Comparison of ENCODE assay signal across 13 mouse cellular contexts in genomic region chr17:56587773-56588172, GRCm38 (mm10). TPM values are rescaled to one million over a fixed set of nuclear protein-coding genes. Genes with fewer than 3 reads are reported as not detected.
DNase-seq lines count a peak whose midpoint lies in the region; ATAC-seq lines count a peak whose summit lies in the region.
"Had no signal": no experiment of that assay in that cellular context is flagged by ENCODE, and none has a peak within 500 bp of the region (broad histone marks: within the 10 kb centered on the region; RNA-seq: fewer than 3 reads in every experiment).

No protein-coding gene starts in this region.

- no peaks in the 10 kb centered on the region for H3K27me3 ChIP-seq in forebrain, embryonic 13.5 days
- H3K27me3 ChIP-seq in forebrain, embryonic 10.5 days (ENCODE audit: poor library complexity, severe bottlenecking) = no peaks in the 10 kb centered on the region
- H3K27me3 ChIP-seq in hindbrain, embryonic 12.5 days = no peaks in the 10 kb centered on the region
- no peaks in the 10 kb centered on the region for H3K27me3 ChIP-seq in hindbrain, embryonic 10.5 days (ENCODE audit: insufficient read depth, poor library complexity, severe bottlenecking)
- H3K27me3 ChIP-seq in midbrain, embryonic 14.5 days (ENCODE audit: control insufficient read depth, insufficient read depth, low read length) = no peaks in the 10 kb centered on the region
- H3K27me3 ChIP-seq in midbrain, embryonic 16.5 days (ENCODE audit: control insufficient read depth, insufficient read depth, low read depth, low read length) = no peaks in the 10 kb centered on the region
- no peaks in the 10 kb centered on the region for H3K27me3 ChIP-seq in neural tube, embryonic 15.5 days (replicated peaks)
- H3K27me3 ChIP-seq: lung, embryonic 15.5 days had no signal

- ATAC-seq in forebrain, embryonic 13.5 days = no peak
- no peak for ATAC-seq in hindbrain, embryonic 12.5 days (ENCODE audit: low FRiP score)
- no peak for ATAC-seq in midbrain, embryonic 14.5 days (ENCODE audit: low FRiP score, low TSS enrichment)
- ATAC-seq in midbrain, embryonic 16.5 days = no peak
- ATAC-seq in neural tube, embryonic 15.5 days (ENCODE audit: low FRiP score) = no peak

- peak overlapping the region; percentile 92 for H3K4me2 ChIP-seq in forebrain, embryonic 13.5 days
- H3K4me2 ChIP-seq in hindbrain, embryonic 12.5 days (replicated peaks) = 0 out of 2 replicates have a peak overlapping the region, but pooled peaks have one; percentile 8
- 0 out of 2 replicates have a peak overlapping the region, but pooled peaks have one; percentile 5 for H3K4me2 ChIP-seq in midbrain, embryonic 14.5 days (ENCODE audit: low read length)
- H3K4me2 ChIP-seq in midbrain, embryonic 16.5 days (ENCODE audit: low read length) = no peak overlapping the region
- peak overlapping the region; percentile 88; the same call in 1 of the 2 replicates for H3K4me2 ChIP-seq in neural tube, embryonic 15.5 days
- H3K4me2 ChIP-seq: lung, embryonic 15.5 days had no signal

- DNase-seq in forebrain, embryonic 10.5 days (ENCODE audit: extremely low spot score, low spot score) = no peak
- no peak for DNase-seq in hindbrain, embryonic 10.5 days (ENCODE audit: low spot score)
- DNase-seq in midbrain, embryonic 14.5 days = no peak
- no peak for DNase-seq in testis, postnatal 10 days (ENCODE audit: low spot score)
- DNase-seq: adrenal gland, postnatal 10 days; cerebellum, postnatal 10 days; kidney, adult 18-20 months; right cerebral cortex, postnatal 25 days had no signal

- 0 out of 2 replicates have a peak overlapping the region, but pooled peaks have one; percentile 15 for H3K27ac ChIP-seq in forebrain, embryonic 13.5 days
- no peak overlapping the region for H3K27ac ChIP-seq in forebrain, embryonic 10.5 days
- H3K27ac ChIP-seq in hindbrain, embryonic 12.5 days = no peak overlapping the region
- no peak overlapping the region for H3K27ac ChIP-seq in hindbrain, embryonic 10.5 days
- H3K27ac ChIP-seq in midbrain, embryonic 14.5 days (replicated peaks; ENCODE audit: low read depth, low read length) = no peak overlapping the region
- no peak overlapping the region for H3K27ac ChIP-seq in midbrain, embryonic 16.5 days (ENCODE audit: low read length)
- no peak overlapping the region for H3K27ac ChIP-seq in neural tube, embryonic 15.5 days (replicated peaks)
- H3K27ac ChIP-seq: lung, embryonic 15.5 days had no signal

- 75% methylated on average over 1 of the region's 1 CpGs for WGBS in forebrain, embryonic 13.5 days
- 92% methylated on average over 1 of the region's 1 CpGs for WGBS in forebrain, embryonic 10.5 days
- 67% methylated on average over 1 of the region's 1 CpGs for WGBS in hindbrain, embryonic 12.5 days
- 88% methylated on average over 1 of the region's 1 CpGs for WGBS in hindbrain, embryonic 10.5 days
- WGBS in midbrain, embryonic 14.5 days = 68% methylated on average over 1 of the region's 1 CpGs
- 71% methylated on average over 1 of the region's 1 CpGs for WGBS in midbrain, embryonic 16.5 days
- WGBS in neural tube, embryonic 15.5 days = 68% methylated on average over 1 of the region's 1 CpGs

- H3K36me3 ChIP-seq in forebrain, embryonic 13.5 days (ENCODE audit: poor library complexity, severe bottlenecking) = peaks cover 69% of the 10 kb centered on the region
- H3K36me3 ChIP-seq in forebrain, embryonic 10.5 days (replicated peaks) = peaks cover 74% of the 10 kb centered on the region
- H3K36me3 ChIP-seq in hindbrain, embryonic 12.5 days = peaks cover 60% of the 10 kb centered on the region
- H3K36me3 ChIP-seq in hindbrain, embryonic 10.5 days = peaks cover 73% of the 10 kb centered on the region
- peaks cover 64% of the 10 kb centered on the region for H3K36me3 ChIP-seq in midbrain, embryonic 14.5 days (ENCODE audit: control insufficient read depth, insufficient read depth, low read length)
- peaks cover 15% of the 10 kb centered on the region for H3K36me3 ChIP-seq in midbrain, embryonic 16.5 days (ENCODE audit: control insufficient read depth, insufficient read depth, low read length)
- peaks cover 56% of the 10 kb centered on the region for H3K36me3 ChIP-seq in neural tube, embryonic 15.5 days

- H3K4me1 ChIP-seq in forebrain, embryonic 13.5 days = peaks cover 53% of the 10 kb centered on the region
- peaks cover 38% of the 10 kb centered on the region for H3K4me1 ChIP-seq in forebrain, embryonic 10.5 days
- peaks cover 44% of the 10 kb centered on the region for H3K4me1 ChIP-seq in hindbrain, embryonic 12.5 days
- H3K4me1 ChIP-seq in hindbrain, embryonic 10.5 days (replicated peaks) = peaks cover 37% of the 10 kb centered on the region
- peaks cover 27% of the 10 kb centered on the region for H3K4me1 ChIP-seq in midbrain, embryonic 14.5 days (ENCODE audit: control insufficient read depth, insufficient read depth, low read length)
- H3K4me1 ChIP-seq in midbrain, embryonic 16.5 days (ENCODE audit: control insufficient read depth, insufficient read depth, low read length) = peaks cover 31% of the 10 kb centered on the region
- H3K4me1 ChIP-seq in neural tube, embryonic 15.5 days = peaks cover 59% of the 10 kb centered on the region

- H3K9ac ChIP-seq in forebrain, embryonic 13.5 days = 0 out of 2 replicates have a peak overlapping the region, but pooled peaks have one; percentile 49
- H3K9ac ChIP-seq in hindbrain, embryonic 12.5 days = peak overlapping the region; percentile 36; the same call in 1 of the 2 replicates
- no peak overlapping the region for H3K9ac ChIP-seq in midbrain, embryonic 14.5 days (replicated peaks; ENCODE audit: low read length)
- no peak overlapping the region for H3K9ac ChIP-seq in midbrain, embryonic 16.5 days (ENCODE audit: low read depth, low read length)
- no peak overlapping the region for H3K9ac ChIP-seq in neural tube, embryonic 15.5 days (replicated peaks)
- H3K9ac ChIP-seq: lung, embryonic 15.5 days had no signal

- no peaks in the 10 kb centered on the region for H3K9me3 ChIP-seq in forebrain, embryonic 13.5 days (replicated peaks)
- no peaks in the 10 kb centered on the region for H3K9me3 ChIP-seq in forebrain, embryonic 10.5 days
- H3K9me3 ChIP-seq in hindbrain, embryonic 12.5 days (replicated peaks) = no peaks in the 10 kb centered on the region
- H3K9me3 ChIP-seq in hindbrain, embryonic 10.5 days = no peaks in the 10 kb centered on the region
- H3K9me3 ChIP-seq in midbrain, embryonic 14.5 days (ENCODE audit: control insufficient read depth, low read length) = no peaks in the 10 kb centered on the region
- H3K9me3 ChIP-seq in midbrain, embryonic 16.5 days (replicated peaks; ENCODE audit: control insufficient read depth, low read length, poor library complexity, severe bottlenecking) = no peaks in the 10 kb centered on the region
- H3K9me3 ChIP-seq in neural tube, embryonic 15.5 days (replicated peaks) = no peaks in the 10 kb centered on the region
- H3K9me3 ChIP-seq: lung, embryonic 15.5 days had no signal

- H3K4me3 ChIP-seq in forebrain, embryonic 13.5 days = no peak overlapping the region
- H3K4me3 ChIP-seq in forebrain, embryonic 10.5 days = no peak overlapping the region
- no peak overlapping the region for H3K4me3 ChIP-seq in hindbrain, embryonic 12.5 days
- no peak overlapping the region for H3K4me3 ChIP-seq in hindbrain, embryonic 10.5 days
- H3K4me3 ChIP-seq in midbrain, embryonic 14.5 days (replicated peaks; ENCODE audit: low read depth, low read length) = no peak overlapping the region
- no peak overlapping the region for H3K4me3 ChIP-seq in midbrain, embryonic 16.5 days (ENCODE audit: low read depth, low read length)
- no peak overlapping the region for H3K4me3 ChIP-seq in neural tube, embryonic 15.5 days (replicated peaks)
- H3K4me3 ChIP-seq: lung, embryonic 15.5 days had no signal

RNA-seq across cellular contexts. Expression of gene Safb, which starts 3.1 kb away (rescaled TPM):
- 126 and 135 TPM in 2 replicates for polyA plus RNA-seq in forebrain, embryonic 13.5 days (2015; fragmentation: Nextera tagmentation; extraction: Ambion mirVana)
- polyA plus RNA-seq in forebrain, embryonic 10.5 days (2016; fragmentation: Nextera tagmentation; extraction: Ambion mirVana) = 160 and 172 TPM in 2 replicates
- 161 and 162 TPM in 2 replicates for polyA plus RNA-seq in hindbrain, embryonic 12.5 days (2016; fragmentation: Nextera tagmentation; extraction: Ambion mirVana)
- 119 and 146 TPM in 2 replicates for polyA plus RNA-seq in hindbrain, embryonic 10.5 days (2016; fragmentation: Nextera tagmentation; extraction: Ambion mirVana)
- 79.2 and 89.6 TPM in 2 replicates for polyA plus RNA-seq in midbrain, embryonic 14.5 days (2014; fragmentation: Nextera tagmentation; extraction: Ambion mirVana)
- 121 and 122 TPM in 2 replicates for polyA plus RNA-seq in midbrain, embryonic 16.5 days (2015; fragmentation: Nextera tagmentation; extraction: Ambion mirVana)
- polyA plus RNA-seq in neural tube, embryonic 15.5 days (2015; fragmentation: Nextera tagmentation; extraction: Ambion mirVana) = 95.9 and 103 TPM in 2 replicates

RNA-seq across cellular contexts. Expression of gene Safb2, which starts 3.4 kb away (rescaled TPM):
- polyA plus RNA-seq in forebrain, embryonic 13.5 days (2015; fragmentation: Nextera tagmentation; extraction: Ambion mirVana) = 77.9 and 84.3 TPM in 2 replicates
- polyA plus RNA-seq in forebrain, embryonic 10.5 days (2016; fragmentation: Nextera tagmentation; extraction: Ambion mirVana) = 84.0 and 85.7 TPM in 2 replicates
- polyA plus RNA-seq in hindbrain, embryonic 12.5 days (2016; fragmentation: Nextera tagmentation; extraction: Ambion mirVana) = 93.5 and 105 TPM in 2 replicates
- polyA plus RNA-seq in hindbrain, embryonic 10.5 days (2016; fragmentation: Nextera tagmentation; extraction: Ambion mirVana) = 83.6 and 98.7 TPM in 2 replicates
- polyA plus RNA-seq in midbrain, embryonic 14.5 days (2014; fragmentation: Nextera tagmentation; extraction: Ambion mirVana) = 43.0 and 51.4 TPM in 2 replicates
- polyA plus RNA-seq in midbrain, embryonic 16.5 days (2015; fragmentation: Nextera tagmentation; extraction: Ambion mirVana) = 63.2 and 70.6 TPM in 2 replicates
- 73.4 and 76.5 TPM in 2 replicates for polyA plus RNA-seq in neural tube, embryonic 15.5 days (2015; fragmentation: Nextera tagmentation; extraction: Ambion mirVana)

RNA-seq across cellular contexts. Expression of gene 2410015M20Rik, which starts 21.8 kb away (rescaled TPM):
- 212 and 224 TPM in 2 replicates for polyA plus RNA-seq in forebrain, embryonic 13.5 days (2015; fragmentation: Nextera tagmentation; extraction: Ambion mirVana)
- 192 and 193 TPM in 2 replicates for polyA plus RNA-seq in forebrain, embryonic 10.5 days (2016; fragmentation: Nextera tagmentation; extraction: Ambion mirVana)
- polyA plus RNA-seq in hindbrain, embryonic 12.5 days (2016; fragmentation: Nextera tagmentation; extraction: Ambion mirVana) = 184 and 193 TPM in 2 replicates
- polyA plus RNA-seq in hindbrain, embryonic 10.5 days (2016; fragmentation: Nextera tagmentation; extraction: Ambion mirVana) = 197 and 220 TPM in 2 replicates
- 192 and 195 TPM in 2 replicates for polyA plus RNA-seq in midbrain, embryonic 14.5 days (2014; fragmentation: Nextera tagmentation; extraction: Ambion mirVana)
- 171 and 182 TPM in 2 replicates for polyA plus RNA-seq in midbrain, embryonic 16.5 days (2015; fragmentation: Nextera tagmentation; extraction: Ambion mirVana)
- polyA plus RNA-seq in neural tube, embryonic 15.5 days (2015; fragmentation: Nextera tagmentation; extraction: Ambion mirVana) = 205 and 212 TPM in 2 replicates

RNA-seq across cellular contexts. Expression of gene Rpl36, which starts 25.4 kb away (rescaled TPM):
- 1,314 and 1,523 TPM in 2 replicates for polyA plus RNA-seq in forebrain, embryonic 13.5 days (2015; fragmentation: Nextera tagmentation; extraction: Ambion mirVana)
- polyA plus RNA-seq in forebrain, embryonic 10.5 days (2016; fragmentation: Nextera tagmentation; extraction: Ambion mirVana) = 1,518 and 1,601 TPM in 2 replicates
- polyA plus RNA-seq in hindbrain, embryonic 12.5 days (2016; fragmentation: Nextera tagmentation; extraction: Ambion mirVana) = 1,045 and 1,230 TPM in 2 replicates
- polyA plus RNA-seq in hindbrain, embryonic 10.5 days (2016; fragmentation: Nextera tagmentation; extraction: Ambion mirVana) = 1,369 and 1,471 TPM in 2 replicates
- polyA plus RNA-seq in midbrain, embryonic 14.5 days (2014; fragmentation: Nextera tagmentation; extraction: Ambion mirVana) = 1,168 and 1,300 TPM in 2 replicates
- 789 and 838 TPM in 2 replicates for polyA plus RNA-seq in midbrain, embryonic 16.5 days (2015; fragmentation: Nextera tagmentation; extraction: Ambion mirVana)
- polyA plus RNA-seq in neural tube, embryonic 15.5 days (2015; fragmentation: Nextera tagmentation; extraction: Ambion mirVana) = 1,028 and 1,172 TPM in 2 replicates

RNA-seq across cellular contexts. Expression of gene Gm20219, which starts 33.6 kb away (rescaled TPM):
- 1.2 and 1.7 TPM in 2 replicates for polyA plus RNA-seq in forebrain, embryonic 13.5 days (2015; fragmentation: Nextera tagmentation; extraction: Ambion mirVana)
- 1.1 and 1.3 TPM in 2 replicates for polyA plus RNA-seq in forebrain, embryonic 10.5 days (2016; fragmentation: Nextera tagmentation; extraction: Ambion mirVana)
- polyA plus RNA-seq in hindbrain, embryonic 12.5 days (2016; fragmentation: Nextera tagmentation; extraction: Ambion mirVana) = 1.8 and 2.0 TPM in 2 replicates
- 0.30 and 0.92 TPM in 2 replicates for polyA plus RNA-seq in hindbrain, embryonic 10.5 days (2016; fragmentation: Nextera tagmentation; extraction: Ambion mirVana)
- 0.95 and 1.2 TPM in 2 replicates for polyA plus RNA-seq in midbrain, embryonic 14.5 days (2014; fragmentation: Nextera tagmentation; extraction: Ambion mirVana)
- polyA plus RNA-seq in midbrain, embryonic 16.5 days (2015; fragmentation: Nextera tagmentation; extraction: Ambion mirVana) = 0.95 and 1.3 TPM in 2 replicates
- polyA plus RNA-seq in neural tube, embryonic 15.5 days (2015; fragmentation: Nextera tagmentation; extraction: Ambion mirVana) = 0.95 and 1.4 TPM in 2 replicates

Comparison
In these comparisons a context has a peak if more than half of its experiments do, and no peak if none do; other contexts are left out.
1. H3K9ac ChIP-seq: peak in forebrain, embryonic 13.5 days (single experiment) and hindbrain, embryonic 12.5 days (single experiment); none in midbrain, embryonic 14.5 days (single experiment), midbrain, embryonic 16.5 days (single experiment) and neural tube, embryonic 15.5 days (single experiment).